Mouse (Mus musculus): ENCODE data around the gene Ryr2. TPM values are rescaled to one million over a fixed set of nuclear protein-coding genes. Genes with fewer than 3 reads are reported as not detected.
"Not testable (repeated sequence)": the region's sequence is repeated elsewhere in the genome, so short reads cannot be mapped to it uniquely, and the experiment has no call there.

Gene Ryr2
- polyA plus RNA-seq, 1 experiment = 1.2 TPM

- DNase-seq (ENCODE audit: low spot score) = no peak
Measured at GRCm38 (mm10) chr13:11880503-11881227, 226.1 kb downstream of the Ryr2 start.

GRCm38 (mm10) chr13:11879037-11879436 lies 227.7 kb downstream of the Ryr2 start:
- no peak for DNase-seq (ENCODE audit: low spot score)

GRCm38 (mm10) chr13:11874852-11875251 lies 231.9 kb downstream of the Ryr2 start:
- DNase-seq (ENCODE audit: low spot score) = no peak

GRCm38 (mm10) chr13:11869971-11870370 lies 236.8 kb downstream of the Ryr2 start:
- no peak for DNase-seq (ENCODE audit: low spot score)

DNA sequence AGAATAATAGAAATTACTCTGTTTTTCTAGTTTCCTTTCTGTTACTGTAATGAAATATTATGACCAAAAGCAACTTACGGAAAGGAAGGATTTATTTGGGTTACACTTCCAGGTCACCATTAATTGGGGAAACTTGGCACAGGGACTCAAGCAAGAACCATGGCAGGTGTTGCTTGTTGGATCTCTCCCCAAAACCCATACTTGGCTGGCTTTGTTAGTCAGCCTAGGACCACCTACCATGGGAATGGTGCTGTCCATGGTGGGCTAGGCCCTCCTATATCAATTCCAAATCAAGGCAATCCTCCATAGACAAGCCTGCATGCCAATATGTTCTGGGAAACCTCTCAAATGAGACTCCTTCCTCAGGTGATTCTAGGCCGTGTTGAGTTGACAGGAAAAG lies 237.3 kb downstream of the Ryr2 start:
- no peak for DNase-seq (ENCODE audit: low spot score)

- DNase-seq (ENCODE audit: low spot score) = no peak
Measured at GRCm38 (mm10) chr13:11868979-11869378, 237.8 kb downstream of the Ryr2 start.

DNA sequence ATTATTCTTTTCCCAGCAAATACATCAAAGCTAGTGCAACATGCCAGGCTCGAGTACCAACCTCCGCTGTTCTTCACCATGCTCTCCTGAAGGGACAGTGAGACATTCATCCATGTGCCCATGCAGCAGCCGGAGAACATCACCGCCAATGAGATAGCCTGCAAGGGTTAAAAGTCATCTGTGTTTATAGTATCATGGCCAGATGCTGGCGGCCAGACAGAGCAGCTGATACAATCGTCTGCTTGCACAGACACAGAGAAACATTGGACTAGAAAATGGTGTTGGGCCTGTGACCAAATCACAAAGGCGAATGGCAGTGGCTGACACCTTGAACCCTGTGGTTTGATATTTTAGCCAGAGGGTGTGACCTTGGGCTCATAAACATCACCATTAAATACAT lies 238.7 kb downstream of the Ryr2 start:
- DNase-seq (ENCODE audit: low spot score) = no peak

- DNase-seq (ENCODE audit: low spot score) = no peak
Measured at GRCm38 (mm10) chr13:11865261-11865660, 241.5 kb downstream of the Ryr2 start.

GRCm38 (mm10) chr13:11851691-11852090 lies 255.1 kb downstream of the Ryr2 start:
- no peak for DNase-seq (ENCODE audit: low spot score)

GRCm38 (mm10) chr13:11843889-11844288 lies 262.9 kb downstream of the Ryr2 start:
- no peak for DNase-seq (ENCODE audit: low spot score)

DNA sequence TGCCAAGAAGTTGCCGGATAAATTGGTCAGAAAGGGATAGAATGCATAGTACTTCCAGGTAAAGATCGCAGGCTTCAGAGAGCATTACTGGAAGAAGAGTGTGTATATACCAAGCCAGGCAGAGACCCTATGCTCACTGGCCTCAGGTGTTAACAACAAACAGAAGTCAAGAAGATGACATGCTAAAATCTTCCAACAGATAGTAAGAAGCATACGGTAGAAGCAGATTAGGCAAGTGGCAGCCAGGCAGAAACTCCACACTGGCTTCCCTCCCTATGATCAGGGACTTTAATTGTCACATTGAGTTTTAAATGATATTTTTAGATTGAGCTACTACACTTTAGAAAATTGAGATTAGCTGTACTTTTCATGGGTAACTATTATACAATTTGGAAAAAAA lies 268.9 kb downstream of the Ryr2 start:
- no peak for DNase-seq (ENCODE audit: low spot score)

- DNase-seq (ENCODE audit: low spot score) = no peak
Measured at GRCm38 (mm10) chr13:11837152-11837551, 269.6 kb downstream of the Ryr2 start.

GRCm38 (mm10) chr13:11836304-11837078 lies 270.3 kb downstream of the Ryr2 start:
- DNase-seq (ENCODE audit: low spot score) = no peak

GRCm38 (mm10) chr13:11831210-11831609 lies 275.5 kb downstream of the Ryr2 start:
- no peak for DNase-seq (ENCODE audit: low spot score)

DNA sequence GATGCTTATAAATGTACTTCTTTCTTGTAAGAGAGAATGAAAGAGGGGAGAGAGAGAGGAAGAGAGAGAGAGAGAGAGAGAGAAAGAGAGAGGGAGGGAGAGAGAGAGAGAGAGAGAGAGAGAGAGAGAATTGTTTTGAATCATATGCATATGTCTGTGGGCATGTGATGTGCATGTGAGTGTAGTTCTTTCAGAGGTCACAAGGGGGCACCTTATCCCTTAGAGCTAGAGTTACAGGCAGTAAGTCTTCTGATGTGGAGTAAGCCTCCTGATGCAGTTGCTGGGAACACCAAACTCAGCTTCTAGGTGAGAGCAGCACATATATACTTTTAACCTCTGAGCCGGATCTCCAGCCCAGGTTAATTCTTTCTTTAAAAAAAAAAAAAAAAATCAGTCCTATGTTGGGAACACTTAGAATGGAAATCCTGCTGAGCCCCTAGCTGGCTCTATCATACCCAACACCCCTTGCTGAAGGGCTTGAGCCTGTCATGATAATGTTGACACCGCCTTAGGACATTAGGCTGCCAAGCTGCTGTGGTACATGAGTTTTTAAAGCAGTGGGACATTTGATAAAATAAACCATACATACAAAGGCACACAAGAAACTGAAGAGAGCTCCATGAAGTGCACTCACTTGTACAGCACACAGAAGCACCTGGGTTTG lies 281.1 kb downstream of the Ryr2 start:
- DNase-seq (ENCODE audit: low spot score) = no peak

GRCm38 (mm10) chr13:11818723-11819122 lies 288.0 kb downstream of the Ryr2 start:
- no peak for DNase-seq (ENCODE audit: low spot score)

DNA sequence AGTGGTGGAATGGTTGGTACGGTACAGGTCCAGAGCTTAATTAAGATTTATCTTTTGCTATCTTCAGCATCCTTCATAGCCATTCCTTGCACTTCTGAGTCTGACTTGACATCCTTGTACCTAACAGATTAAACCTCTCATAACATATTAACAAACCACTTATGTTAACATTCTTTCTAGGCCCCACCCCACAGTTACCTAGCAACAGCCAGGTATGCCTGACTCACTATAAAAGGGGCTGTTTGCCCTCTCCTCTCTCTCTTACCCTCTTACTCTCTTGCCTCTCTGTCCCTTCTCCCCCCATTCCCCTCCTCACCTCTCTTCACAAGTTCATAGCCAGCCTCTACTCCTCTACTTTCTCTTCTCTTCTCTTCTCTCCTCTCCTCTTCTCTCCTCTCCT lies 297.4 kb downstream of the Ryr2 start:
- not testable (repeated sequence) for DNase-seq (ENCODE audit: low spot score)

DNA sequence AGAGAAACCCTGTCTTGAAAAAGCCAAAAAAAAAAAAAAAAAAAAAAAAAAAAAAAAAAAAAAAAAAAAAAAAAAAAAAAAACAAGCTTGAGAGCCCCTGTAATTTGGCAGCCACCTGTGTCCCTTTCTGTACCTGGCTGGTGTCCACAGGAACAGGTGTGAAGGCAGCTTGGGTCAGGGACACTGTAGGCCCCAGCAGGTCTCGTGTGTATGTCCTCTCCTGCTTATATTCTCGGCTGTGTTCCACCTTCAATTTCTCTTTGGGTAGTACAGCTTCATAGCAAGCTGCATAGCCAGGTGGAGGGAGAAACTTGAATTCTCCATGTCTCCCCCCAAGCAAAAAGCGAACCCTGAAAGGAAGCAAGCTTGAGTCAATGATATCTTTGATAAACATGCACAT lies 314.2 kb downstream of the Ryr2 start:
- no peak for DNase-seq (ENCODE audit: low spot score)

DNA sequence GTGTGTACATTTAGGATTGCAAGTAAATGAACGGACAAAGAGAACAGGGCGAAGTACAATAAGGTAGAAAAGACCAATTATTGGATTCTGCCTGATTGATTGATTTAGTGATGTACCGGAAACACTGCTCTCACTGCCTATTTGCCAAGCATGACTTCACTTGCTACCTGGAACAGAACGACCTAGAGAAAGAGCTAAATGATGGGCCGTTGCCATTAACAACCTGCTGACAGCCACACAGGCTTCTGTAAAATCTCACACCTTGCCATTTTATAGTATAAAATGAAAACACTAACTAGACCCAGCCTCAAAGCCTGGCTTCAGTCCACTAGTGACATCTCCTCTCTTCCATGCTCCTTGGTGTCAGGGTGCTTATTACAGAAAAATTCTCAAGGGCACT lies 316.2 kb downstream of the Ryr2 start:
- no peak for DNase-seq (ENCODE audit: low spot score)

- no peak for DNase-seq (ENCODE audit: low spot score)
Measured at GRCm38 (mm10) chr13:11782411-11783155, 324.2 kb downstream of the Ryr2 start.

GRCm38 (mm10) chr13:11781065-11781464 lies 325.7 kb downstream of the Ryr2 start:
- DNase-seq (ENCODE audit: low spot score) = no peak

GRCm38 (mm10) chr13:11777726-11778125 lies 329.0 kb downstream of the Ryr2 start:
- no peak for DNase-seq (ENCODE audit: low spot score)

Data from urinary bladder, adult 2 months (tissue).